Mouse (Mus musculus): ENCODE data around the gene Mief1.
A peak's percentile ranks its signal among the peaks of the same experiment; 100 is the strongest.

The Mief1 gene

GRCm38 (mm10) chr15:80263610-80264575 is 30.1 kb downstream of the Mief1 start, which contains the start of gene Rps19bp1:
Gene Rps19bp1 (minus strand): TSS chr15:80264315.
- DNase-seq (ENCODE audit: low read depth, low spot score): peak; percentile 90

- DNase-seq (ENCODE audit: low read depth, low spot score): peak; percentile 71
Measured at GRCm38 (mm10) chr15:80266281-80266680, 32.5 kb downstream of the Mief1 start.

GRCm38 (mm10) chr15:80271858-80272396 is 38.1 kb downstream of the Mief1 start:
- no peak for DNase-seq (ENCODE audit: low read depth, low spot score)

- no peak for DNase-seq (ENCODE audit: low read depth, low spot score)
Measured at GRCm38 (mm10) chr15:80277107-80277506, 43.3 kb downstream of the Mief1 start.

- DNase-seq (ENCODE audit: low read depth, low spot score): peak; percentile 66
Measured at GRCm38 (mm10) chr15:80277625-80278024, 43.8 kb downstream of the Mief1 start.

- DNase-seq (ENCODE audit: low read depth, low spot score): no peak
Measured at GRCm38 (mm10) chr15:80278121-80278759, 44.4 kb downstream of the Mief1 start.

DNA sequence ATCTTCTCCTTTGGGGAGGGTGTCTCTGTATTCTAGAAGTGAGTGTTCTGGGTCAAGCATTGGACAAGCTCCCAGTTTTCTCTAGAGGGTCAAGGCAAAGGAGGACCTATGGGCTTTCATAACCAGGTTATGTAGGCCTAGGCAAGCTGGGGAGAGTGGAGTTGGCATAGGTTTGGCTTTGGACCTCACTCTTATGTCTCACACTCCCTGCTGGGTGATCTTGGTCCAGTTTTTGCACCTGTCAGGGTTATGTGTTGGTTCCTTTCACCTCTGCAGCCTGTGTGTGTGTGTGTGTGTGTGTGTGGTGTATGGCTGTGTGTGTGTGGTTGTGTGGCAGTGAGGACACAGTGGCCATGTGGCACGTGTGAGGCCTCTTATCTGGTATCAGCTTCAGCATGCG is 45.2 kb downstream of the Mief1 start:
- DNase-seq (ENCODE audit: low read depth, low spot score): no peak

GRCm38 (mm10) chr15:80280646-80281045 is 46.8 kb downstream of the Mief1 start:
- no peak for DNase-seq (ENCODE audit: low read depth, low spot score)

GRCm38 (mm10) chr15:80286851-80287415 is 53.1 kb downstream of the Mief1 start, which contains the start of gene Cacna1i:
Gene Cacna1i (plus strand): TSS chr15:80287238.
- DNase-seq (ENCODE audit: low read depth, low spot score): no peak

DNA sequence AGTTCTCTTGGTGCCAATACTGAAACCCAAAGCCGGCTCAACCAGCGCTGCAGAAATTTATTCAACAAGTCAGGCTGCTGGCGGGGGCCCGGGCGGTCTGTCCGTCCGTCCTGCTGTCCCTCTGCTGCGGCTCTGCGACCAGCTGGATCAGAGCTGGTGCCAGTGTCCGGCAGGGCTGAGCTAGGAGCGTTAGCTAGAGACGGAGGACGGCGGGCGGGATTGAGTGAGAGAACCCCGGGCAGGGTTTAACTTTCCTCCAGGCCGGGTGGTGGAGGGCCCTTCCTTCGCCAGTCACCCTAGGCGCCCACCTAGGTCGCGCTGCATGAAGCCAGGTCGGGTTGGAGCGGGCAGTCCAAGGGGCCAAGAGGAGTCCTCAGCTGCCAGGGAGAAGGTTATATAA is 54.2 kb downstream of the Mief1 start:
- DNase-seq (ENCODE audit: low read depth, low spot score): no peak

GRCm38 (mm10) chr15:80289436-80289835 is 55.6 kb downstream of the Mief1 start:
- peak; percentile 31 for DNase-seq (ENCODE audit: low read depth, low spot score)

DNA sequence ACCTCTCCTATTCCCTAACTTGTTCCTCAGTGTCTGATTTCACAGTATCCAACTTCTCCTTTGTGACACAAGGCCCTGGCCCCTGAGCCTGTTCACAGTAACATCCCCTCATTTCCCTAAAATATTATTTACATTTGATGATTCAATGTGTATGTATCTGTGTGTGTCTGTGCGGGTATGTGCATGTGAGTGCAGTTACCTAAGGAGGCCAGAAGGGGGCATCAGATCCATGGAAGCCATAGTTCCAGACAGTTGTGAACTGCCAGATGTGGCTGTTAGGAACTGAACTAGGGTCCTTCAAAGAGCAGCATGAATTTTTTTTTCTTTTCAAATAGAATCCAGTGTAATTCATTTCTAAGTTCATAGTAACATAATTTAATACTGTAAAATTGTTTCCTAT is 63.3 kb downstream of the Mief1 start:
- DNase-seq (ENCODE audit: low read depth, low spot score): no peak

Data from embryo, embryonic 11.5 days (tissue).